Mouse (Mus musculus) heart, adult 2 months (tissue): Measurements from ENCODE around the gene Nt5c.
"Not testable (repeated sequence)": the region's sequence is repeated elsewhere in the genome, so short reads cannot be mapped to it uniquely, and the experiment has no call there.

Source experiments
- CTCF ChIP-seq: fragments of 200-600 bp; IDR thresholded peaks from 2 replicates; pipeline ENCODE4 v1.8.1; 2022; ENCODE audit warnings: antibody characterized with exemption, mild to moderate bottlenecking, moderate library complexity
- EP300 ChIP-seq: fragments of 200-500 bp; IDR thresholded peaks from 2 replicates; pipeline ENCODE4 v1.6.1; 2011; ENCODE audit warnings: low read depth, low read length, control low read depth; ENCODE audit not compliant: insufficient read depth
- POLR2A ChIP-seq: fragments of 200-500 bp; IDR thresholded peaks from 2 replicates; pipeline ENCODE4 v1.6.1; 2011; ENCODE audit warnings: mild to moderate bottlenecking, low read depth, low read length, control low read depth; ENCODE audit not compliant: insufficient read depth

GRCm38 (mm10) chr11:115476630-115477029 is 15.0 kb downstream of the Nt5c start:
- not testable (repeated sequence) for TF ChIP-seq EP300, CTCF, POLR2A
